Mouse (Mus musculus) hindbrain, postnatal 0 days (tissue): ENCODE measurements around the gene Fstl3. TPM values are rescaled to one million over a fixed set of nuclear protein-coding genes. Genes with fewer than 3 reads are reported as not detected.

Experiments
- ATAC-seq: fragments of 200-750 bp; cut with Nextera tagmentation; 2 replicates; pipeline ENCODE4 v1.8.0; 2017; ENCODE audit warnings: mild to moderate bottlenecking, moderate TSS enrichment, moderate library complexity
- DNase-seq: peaks from one replicate; pipeline ENCODE4 v3.0.0-alpha.2; 2015; ENCODE audit warnings: low spot score
- H3K27ac ChIP-seq: fragments of 300-500 bp; sonication (generic); 2 replicates; pipeline ENCODE4 v1.5.1; 2014; ENCODE audit warnings: mild to moderate bottlenecking
- H3K27me3 ChIP-seq: fragments of 300-500 bp; sonication (generic); 2 replicates; pipeline ENCODE4 v1.6.1; 2014; ENCODE audit warnings: low read length, mixed read lengths; ENCODE audit not compliant: insufficient read depth
- H3K36me3 ChIP-seq: fragments of 300-500 bp; sonication (generic); 2 replicates; pipeline ENCODE4 v1.6.1; 2014; ENCODE audit warnings: low read length, mixed read lengths; ENCODE audit not compliant: insufficient read depth
- H3K4me1 ChIP-seq: fragments of 300-500 bp; sonication (generic); 2 replicates; pipeline ENCODE4 v1.6.1; 2014; ENCODE audit warnings: antibody characterized with exemption, low read length, mixed read lengths; ENCODE audit not compliant: insufficient read depth
- H3K4me2 ChIP-seq: fragments of 300-500 bp; sonication (generic); 2 replicates; pipeline ENCODE4 v1.6.1; 2014; ENCODE audit warnings: low read depth, mild to moderate bottlenecking, low read length, moderate library complexity, mixed read lengths
- H3K4me3 ChIP-seq: fragments of 300-500 bp; sonication (generic); 2 replicates; pipeline ENCODE4 v1.5.1; 2014; ENCODE audit warnings: low read length
- H3K9ac ChIP-seq: fragments of 300-500 bp; sonication (generic); replicated peaks from 2 replicates; pipeline ENCODE4 v1.6.1; 2014; ENCODE audit warnings: mild to moderate bottlenecking, low read length, moderate library complexity, mixed read lengths
- H3K9me3 ChIP-seq: fragments of 300-500 bp; sonication (generic); 2 replicates; pipeline ENCODE4 v1.6.1; 2016; ENCODE audit warnings: low read length, mixed read lengths
- CTCF ChIP-seq: IDR thresholded peaks from 2 replicates; pipeline ENCODE4 v1.5.1; 2016; ENCODE audit warnings: antibody characterized with exemption, control low read depth, low read depth
- WGBS: fragments of 180-500 bp; shearing (Covaris S2); extraction: QIAGEN DNeasy Blood & Tissue Kit; methylation state at CpG from one replicate; pipeline ENCODE4 v1.1.7; 2014; 5-methylcytosine and 5-hydroxymethylcytosine counted together
- polyA plus RNA-seq: library from polyadenylated mRNA; unstranded; fragments of >200 nt; fragmentation: Nextera tagmentation; extraction: Ambion mirVana; gene quantifications from 2 replicates; pipeline ENCODE4 v1.2.1, GENCODE M21; 2015
- total RNA-seq: library from RNA; depleted of rRNA; stranded (reverse); fragments of >200 nt; gene quantifications from 2 replicates; pipeline ENCODE4 v1.2.3, GENCODE M21; 2014

The Fstl3 gene
- total and polyA plus RNA-seq, 2 experiments from 2014 or later = 2.6 to 3.2 TPM

DNA sequence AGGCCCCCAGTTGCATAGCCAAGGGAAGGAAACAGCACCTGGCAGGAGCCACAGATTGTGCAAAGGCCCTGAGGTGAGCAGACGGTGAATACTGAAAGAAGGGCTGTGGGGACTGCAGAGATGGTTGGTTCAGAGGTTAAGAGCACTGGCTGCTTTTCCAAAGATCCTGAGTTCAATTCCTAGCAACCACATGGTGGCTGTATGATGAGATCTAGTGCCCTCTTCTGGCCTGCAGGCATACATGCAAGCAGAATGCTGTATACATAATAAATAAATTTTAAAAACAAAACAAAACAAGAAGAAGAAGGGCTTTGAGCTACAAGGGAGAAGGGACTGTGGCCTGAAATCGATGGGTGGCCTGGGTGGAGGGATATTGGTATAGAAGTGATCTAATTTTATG, 40.0 kb downstream of the Fstl3 start:
- H3K36me3 ChIP-seq = peaks cover 33% of the 10 kb centered on the region
- no peak for ATAC-seq
- no peaks in the 10 kb centered on the region for H3K4me1 ChIP-seq
- 77% methylated on average over 2 of the region's 2 CpGs for WGBS
- no peak overlapping the region for H3K27ac ChIP-seq
- DNase-seq = no peak
- no peak overlapping the region for H3K4me3 ChIP-seq
- H3K9ac ChIP-seq = no peak overlapping the region
- H3K27me3 ChIP-seq = no peaks in the 10 kb centered on the region
- H3K4me2 ChIP-seq = no peak overlapping the region
- peak; percentile 62 for TF ChIP-seq CTCF
- no peaks in the 10 kb centered on the region for H3K9me3 ChIP-seq

GRCm38 (mm10) chr10:79818225-79818624, 41.2 kb downstream of the Fstl3 start:
- ATAC-seq (no peak), DNase-seq (no peak)
- Histone ChIP-seq H3K27me3 (no peaks in the 10 kb centered on the region), H3K9ac (no peak overlapping the region; the same call in 1 of the 2 replicates), H3K27ac (no peak overlapping the region), H3K4me1 (no peaks in the 10 kb centered on the region), H3K9me3 (no peaks in the 10 kb centered on the region), H3K36me3 (peaks cover 29% of the 10 kb centered on the region), H3K4me2 (no peak overlapping the region), H3K4me3 (no peak overlapping the region)
- WGBS = 63% methylated on average over 4 of the region's 4 CpGs
- no peak for TF ChIP-seq CTCF

DNA sequence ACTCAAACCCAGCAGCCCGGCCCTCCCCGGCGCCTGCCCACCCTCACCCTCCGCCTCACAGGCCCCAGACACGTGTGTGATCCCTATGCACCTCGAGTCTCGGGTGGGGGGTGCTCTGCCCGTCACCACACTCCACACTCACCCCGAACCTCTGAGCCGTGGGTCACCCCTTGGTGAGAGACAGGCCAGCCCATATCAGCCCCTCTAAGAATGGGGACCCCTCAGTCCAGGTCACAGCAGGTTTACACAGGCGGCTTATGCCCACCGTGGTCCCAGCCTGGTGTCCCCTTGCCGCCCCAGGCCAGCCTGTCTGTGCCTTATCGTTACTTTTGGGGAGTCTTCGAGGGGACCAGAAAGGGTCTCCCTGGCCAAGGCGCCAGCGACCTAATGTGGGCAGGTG, 42.5 kb downstream of the Fstl3 start:
- ATAC-seq (peak; percentile 24; the same call in 1 of the 2 replicates), DNase-seq (no peak)
- no peaks in the 10 kb centered on the region for H3K27me3 ChIP-seq
- no peak overlapping the region for H3K4me2 ChIP-seq
- TF ChIP-seq CTCF = no peak
- H3K4me1 ChIP-seq = no peaks in the 10 kb centered on the region
- H3K27ac ChIP-seq = no peak overlapping the region
- no peak overlapping the region for H3K9ac ChIP-seq
- no peaks in the 10 kb centered on the region for H3K9me3 ChIP-seq
- H3K4me3 ChIP-seq = no peak overlapping the region
- peaks cover 29% of the 10 kb centered on the region for H3K36me3 ChIP-seq
- WGBS = 90% methylated on average over 17 of the region's 17 CpGs

GRCm38 (mm10) chr10:79820277-79820676, 43.2 kb downstream of the Fstl3 start:
- ATAC-seq = no peak
- Histone ChIP-seq H3K4me2 (no peak overlapping the region), H3K27ac (no peak overlapping the region), H3K9ac (no peak overlapping the region), H3K36me3 (peaks cover 26% of the 10 kb centered on the region), H3K27me3 (no peaks in the 10 kb centered on the region), H3K4me1 (no peaks in the 10 kb centered on the region), H3K4me3 (no peak overlapping the region), H3K9me3 (no peaks in the 10 kb centered on the region)
- no peak for DNase-seq
- WGBS = 89% methylated on average over 8 of the region's 8 CpGs
- no peak for TF ChIP-seq CTCF

- Histone ChIP-seq H3K36me3 (peaks cover 21% of the 10 kb centered on the region; the same call in 1 of the 2 replicates), H3K27me3 (no peaks in the 10 kb centered on the region), H3K9me3 (no peaks in the 10 kb centered on the region), H3K9ac (no peak within 1 kb of the TSS), H3K4me2 (no peak within 1 kb of the TSS), H3K27ac (no peak within 1 kb of the TSS), H3K4me3 (no peak within 1 kb of the TSS), H3K4me1 (no peaks in the 10 kb centered on the region)
- 73% methylated on average over 11 of the region's 11 CpGs for WGBS
- ATAC-seq (no peak), DNase-seq (no peak)
- peak; percentile 30 for TF ChIP-seq CTCF
These were observed 43.7 kb downstream of the Fstl3 start, which contains the start of gene Misp for GRCm38 (mm10) chr10:79820782-79821181. Gene Misp (plus strand): TSS chr10:79820989.

GRCm38 (mm10) chr10:79821731-79822130, 44.7 kb downstream of the Fstl3 start:
- Histone ChIP-seq H3K9ac (no peak overlapping the region), H3K4me2 (no peak overlapping the region), H3K27me3 (no peaks in the 10 kb centered on the region), H3K4me1 (no peaks in the 10 kb centered on the region), H3K36me3 (peaks cover 15% of the 10 kb centered on the region; the same call in 1 of the 2 replicates), H3K4me3 (no peak overlapping the region), H3K27ac (no peak overlapping the region), H3K9me3 (no peaks in the 10 kb centered on the region)
- 87% methylated on average over 12 of the region's 12 CpGs for WGBS
- DNase-seq (no peak), ATAC-seq (no peak)
- TF ChIP-seq CTCF = no peak

GRCm38 (mm10) chr10:79822372-79822771, 45.3 kb downstream of the Fstl3 start:
- H3K27me3 ChIP-seq = no peaks in the 10 kb centered on the region
- H3K36me3 ChIP-seq = peaks cover 15% of the 10 kb centered on the region; the same call in 1 of the 2 replicates
- H3K4me1 ChIP-seq = no peaks in the 10 kb centered on the region
- no peaks in the 10 kb centered on the region for H3K9me3 ChIP-seq
- H3K27ac ChIP-seq = no peak overlapping the region
- H3K4me3 ChIP-seq = no peak overlapping the region
- DNase-seq (no peak), ATAC-seq (no peak)
- 33% methylated on average over 17 of the region's 17 CpGs for WGBS
- H3K9ac ChIP-seq = no peak overlapping the region
- no peak for TF ChIP-seq CTCF
- no peak overlapping the region for H3K4me2 ChIP-seq
